Mouse (Mus musculus): ENCODE results near the gene Tmem213. TPM values are rescaled to one million over a fixed set of nuclear protein-coding genes. Genes with fewer than 3 reads are reported as not detected.

The Tmem213 gene
- polyA plus RNA-seq, 1 experiment from 2014 or later = 1.00 TPM

DNA sequence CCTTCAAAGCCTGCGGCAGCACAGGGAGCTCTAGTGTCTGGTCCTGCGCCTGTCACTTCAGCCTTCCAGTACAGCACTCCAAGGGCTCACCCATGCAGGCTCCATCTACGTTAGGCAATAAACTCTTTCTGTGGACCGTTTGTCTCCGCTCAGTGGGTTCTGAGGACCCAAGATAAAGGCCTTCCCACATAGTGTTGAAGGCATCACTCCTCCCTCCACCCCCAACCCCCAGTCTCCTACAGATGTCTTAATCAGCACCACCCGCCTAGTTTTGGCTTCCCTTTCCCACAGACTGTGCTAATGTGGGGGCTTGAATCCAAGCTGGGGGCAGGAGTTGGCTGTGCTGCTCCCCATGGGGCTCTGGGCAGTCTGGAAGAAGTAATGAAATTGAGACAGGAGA lies 5.3 kb upstream of the Tmem213 start:
- Histone ChIP-seq H3K9me3 (ENCODE audit: control insufficient read depth, low read depth, low read length) (no peaks in the 10 kb centered on the region), H3K9ac (replicated peaks; ENCODE audit: low read depth, low read length) (no peak overlapping the region), H3K4me1 (ENCODE audit: control insufficient read depth, insufficient read depth, low read length) (no peaks in the 10 kb centered on the region), H3K4me2 (replicated peaks; ENCODE audit: low read depth, low read length) (no peak overlapping the region), H3K27me3 (ENCODE audit: control insufficient read depth, insufficient read depth, low read length) (no peaks in the 10 kb centered on the region), H3K4me3 (ENCODE audit: low read depth, low read length) (no peak overlapping the region), H3K27ac (ENCODE audit: low read length) (no peak overlapping the region), H3K36me3 (ENCODE audit: control insufficient read depth, insufficient read depth, low read length) (no peaks in the 10 kb centered on the region)
- 46% methylated on average over 6 of the region's 6 CpGs for WGBS
- no peak for ATAC-seq (ENCODE audit: insufficient number of reproducible peaks, insufficient read depth, low FRiP score, low read depth)

DNA sequence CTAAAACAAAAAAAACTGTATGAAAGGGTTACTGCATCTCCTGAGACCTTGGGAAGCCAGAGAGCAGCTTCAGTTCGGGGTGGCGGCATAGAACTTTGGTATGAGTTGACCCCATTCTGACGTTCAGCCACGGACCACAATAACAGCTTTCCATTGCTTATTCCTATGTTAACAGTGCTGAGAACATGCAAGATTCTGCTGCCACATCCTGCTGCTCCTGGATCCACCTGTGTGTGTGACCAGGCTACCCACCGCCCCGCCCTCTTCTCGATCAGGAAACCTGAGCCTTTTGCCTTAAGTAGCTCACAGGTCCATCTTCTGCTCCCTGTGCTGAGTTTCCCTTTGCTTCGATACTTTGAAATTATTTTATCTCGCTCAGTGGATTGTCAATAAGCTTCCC lies 3.1 kb upstream of the Tmem213 start:
- no peaks in the 10 kb centered on the region for H3K4me1 ChIP-seq (ENCODE audit: control insufficient read depth, insufficient read depth, low read length)
- H3K4me3 ChIP-seq (ENCODE audit: low read depth, low read length) = no peak overlapping the region
- no peaks in the 10 kb centered on the region for H3K9me3 ChIP-seq (ENCODE audit: control insufficient read depth, low read depth, low read length)
- H3K27ac ChIP-seq (ENCODE audit: low read length) = no peak overlapping the region
- H3K9ac ChIP-seq (replicated peaks; ENCODE audit: low read depth, low read length) = no peak overlapping the region
- no peak overlapping the region for H3K4me2 ChIP-seq (replicated peaks; ENCODE audit: low read depth, low read length)
- no peaks in the 10 kb centered on the region for H3K27me3 ChIP-seq (ENCODE audit: control insufficient read depth, insufficient read depth, low read length)
- WGBS = 75% methylated on average over 9 of the region's 9 CpGs
- ATAC-seq (ENCODE audit: insufficient number of reproducible peaks, insufficient read depth, low FRiP score, low read depth) = no peak
- H3K36me3 ChIP-seq (ENCODE audit: control insufficient read depth, insufficient read depth, low read length) = no peaks in the 10 kb centered on the region

DNA sequence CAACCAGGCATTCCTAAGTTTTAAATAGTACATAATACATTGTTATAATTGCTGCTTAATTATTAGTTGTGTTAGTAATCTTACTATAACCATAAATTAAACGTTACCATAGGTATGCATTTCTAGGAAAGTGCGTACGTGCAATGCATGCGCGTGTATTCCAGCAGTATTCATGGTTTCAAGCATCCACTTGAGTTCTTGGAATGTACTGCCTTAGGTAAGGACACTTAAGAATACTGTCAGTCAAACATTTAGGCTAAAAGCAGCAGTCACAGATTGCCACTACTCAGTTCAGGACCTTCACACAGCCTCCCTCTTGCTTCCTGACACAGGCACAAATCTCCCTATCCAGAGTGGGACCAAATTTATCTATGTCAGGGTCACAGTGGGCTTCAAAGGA lies 606 bp upstream of the Tmem213 start:
- Histone ChIP-seq H3K4me1 (ENCODE audit: control insufficient read depth, insufficient read depth, low read length) (no peaks in the 10 kb centered on the region), H3K27me3 (ENCODE audit: control insufficient read depth, insufficient read depth, low read length) (no peaks in the 10 kb centered on the region), H3K4me3 (ENCODE audit: low read depth, low read length) (no peak overlapping the region), H3K36me3 (ENCODE audit: control insufficient read depth, insufficient read depth, low read length) (no peaks in the 10 kb centered on the region), H3K9ac (replicated peaks; ENCODE audit: low read depth, low read length) (no peak overlapping the region), H3K9me3 (ENCODE audit: control insufficient read depth, low read depth, low read length) (no peaks in the 10 kb centered on the region), H3K4me2 (replicated peaks; ENCODE audit: low read depth, low read length) (no peak overlapping the region), H3K27ac (ENCODE audit: low read length) (no peak overlapping the region)
- WGBS = 90% methylated on average over 5 of the region's 5 CpGs
- no peak for ATAC-seq (ENCODE audit: insufficient number of reproducible peaks, insufficient read depth, low FRiP score, low read depth)

DNA sequence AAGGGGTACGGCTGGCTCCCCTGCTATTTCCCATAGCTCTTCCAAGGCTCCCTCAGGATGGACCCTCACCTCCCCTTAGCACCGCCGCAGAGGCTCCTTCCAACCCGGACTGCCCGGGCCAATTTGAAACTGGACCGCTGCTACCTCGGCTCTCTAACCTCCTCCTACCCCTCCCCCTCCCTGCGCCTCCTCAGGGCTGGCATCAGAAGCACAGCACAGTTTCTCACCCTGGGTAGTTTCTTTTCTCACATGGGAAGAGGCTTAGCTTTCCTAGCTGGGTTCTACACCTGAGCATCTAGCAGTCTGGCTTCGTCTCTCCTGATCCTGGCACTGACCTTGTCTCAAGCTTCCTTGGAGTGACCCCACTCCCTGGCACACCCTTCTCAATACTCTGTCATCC lies 816 bp downstream of the Tmem213 start:
- WGBS = 16% methylated on average over 9 of the region's 9 CpGs
- Histone ChIP-seq H3K36me3 (ENCODE audit: control insufficient read depth, insufficient read depth, low read length) (no peaks in the 10 kb centered on the region), H3K27me3 (ENCODE audit: control insufficient read depth, insufficient read depth, low read length) (no peaks in the 10 kb centered on the region), H3K9ac (replicated peaks; ENCODE audit: low read depth, low read length) (no peak overlapping the region), H3K9me3 (ENCODE audit: control insufficient read depth, low read depth, low read length) (no peaks in the 10 kb centered on the region), H3K4me1 (ENCODE audit: control insufficient read depth, insufficient read depth, low read length) (no peaks in the 10 kb centered on the region), H3K4me2 (replicated peaks; ENCODE audit: low read depth, low read length) (no peak overlapping the region), H3K4me3 (ENCODE audit: low read depth, low read length) (no peak overlapping the region), H3K27ac (ENCODE audit: low read length) (no peak overlapping the region)
- no peak for ATAC-seq (ENCODE audit: insufficient number of reproducible peaks, insufficient read depth, low FRiP score, low read depth)

DNA sequence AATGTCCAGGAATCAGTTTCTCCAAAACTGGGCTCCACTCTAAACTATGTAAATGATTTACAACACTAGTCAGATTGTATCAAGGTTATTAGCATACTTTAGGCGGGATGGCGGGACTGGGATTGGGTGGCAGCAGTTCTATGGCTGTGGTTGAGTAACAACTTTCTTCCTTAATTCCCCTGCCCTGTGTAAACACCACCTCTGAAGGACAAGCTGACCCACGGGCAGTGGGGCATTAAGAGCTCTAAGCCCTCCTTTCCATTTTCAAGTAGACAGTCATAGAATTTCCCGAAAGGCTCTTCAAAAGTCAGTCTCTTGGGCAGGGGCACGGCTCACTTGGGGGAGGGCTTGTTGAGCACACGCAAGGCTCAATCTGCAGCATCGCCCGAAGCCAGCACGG lies 1.8 kb downstream of the Tmem213 start:
- WGBS = 69% methylated on average over 9 of the region's 9 CpGs
- no peak overlapping the region for H3K4me3 ChIP-seq (ENCODE audit: low read depth, low read length)
- no peak overlapping the region for H3K4me2 ChIP-seq (replicated peaks; ENCODE audit: low read depth, low read length)

DNA sequence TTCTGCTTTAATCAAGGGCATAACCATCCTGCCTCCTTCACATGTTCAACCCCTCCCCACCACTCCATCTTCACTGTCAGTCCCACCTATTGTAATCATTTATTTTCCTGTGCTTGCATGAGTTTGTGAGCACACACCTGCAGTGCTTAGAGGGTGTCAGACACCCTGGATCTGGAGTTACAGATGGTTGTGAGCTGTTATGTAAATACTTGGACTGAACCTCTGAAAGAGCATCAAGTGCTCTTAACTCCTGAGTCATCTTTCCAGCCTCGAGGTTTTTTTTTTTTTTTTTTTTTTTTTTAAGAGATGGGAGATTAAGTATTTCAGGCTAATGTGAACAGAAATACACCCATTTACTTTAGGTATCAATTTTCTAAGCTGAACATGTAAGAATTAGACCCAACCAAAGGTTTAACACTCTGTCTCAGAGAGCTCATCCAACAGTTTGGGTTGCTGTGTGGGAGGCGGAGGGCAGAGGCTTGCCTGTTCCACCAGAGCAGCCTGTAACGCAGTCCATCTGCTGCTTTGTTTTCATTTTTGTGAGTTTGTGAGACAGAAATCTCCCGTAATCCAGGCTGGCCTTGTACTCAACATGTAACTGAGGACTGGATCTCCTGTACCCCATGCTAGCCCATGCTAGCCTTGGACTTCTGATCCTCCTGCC lies 7.2 kb downstream of the Tmem213 start:
- Histone ChIP-seq H3K9me3 (ENCODE audit: control insufficient read depth, low read depth, low read length) (no peaks in the 10 kb centered on the region), H3K9ac (replicated peaks; ENCODE audit: low read depth, low read length) (no peak overlapping the region), H3K27ac (ENCODE audit: low read length) (no peak overlapping the region; the same call in 1 of the 2 replicates), H3K4me3 (ENCODE audit: low read depth, low read length) (no peak overlapping the region), H3K36me3 (ENCODE audit: control insufficient read depth, insufficient read depth, low read length) (no peaks in the 10 kb centered on the region), H3K4me1 (ENCODE audit: control insufficient read depth, insufficient read depth, low read length) (no peaks in the 10 kb centered on the region), H3K4me2 (replicated peaks; ENCODE audit: low read depth, low read length) (no peak overlapping the region), H3K27me3 (ENCODE audit: control insufficient read depth, insufficient read depth, low read length) (no peaks in the 10 kb centered on the region)
- ATAC-seq (ENCODE audit: insufficient number of reproducible peaks, insufficient read depth, low FRiP score, low read depth) = no peak
- 35% methylated on average over 4 of the region's 4 CpGs for WGBS

More for the DNA sequence above, 1.8 kb downstream of the Tmem213 start:
- ATAC-seq (ENCODE audit: insufficient number of reproducible peaks, insufficient read depth, low FRiP score, low read depth) = no peak
- no peaks in the 10 kb centered on the region for H3K4me1 ChIP-seq (ENCODE audit: control insufficient read depth, insufficient read depth, low read length)
- no peak overlapping the region for H3K9ac ChIP-seq (replicated peaks; ENCODE audit: low read depth, low read length)
- no peaks in the 10 kb centered on the region for H3K9me3 ChIP-seq (ENCODE audit: control insufficient read depth, low read depth, low read length)
- no peaks in the 10 kb centered on the region for H3K27me3 ChIP-seq (ENCODE audit: control insufficient read depth, insufficient read depth, low read length)
- no peaks in the 10 kb centered on the region for H3K36me3 ChIP-seq (ENCODE audit: control insufficient read depth, insufficient read depth, low read length)
- H3K27ac ChIP-seq (ENCODE audit: low read length) = no peak overlapping the region

DNA sequence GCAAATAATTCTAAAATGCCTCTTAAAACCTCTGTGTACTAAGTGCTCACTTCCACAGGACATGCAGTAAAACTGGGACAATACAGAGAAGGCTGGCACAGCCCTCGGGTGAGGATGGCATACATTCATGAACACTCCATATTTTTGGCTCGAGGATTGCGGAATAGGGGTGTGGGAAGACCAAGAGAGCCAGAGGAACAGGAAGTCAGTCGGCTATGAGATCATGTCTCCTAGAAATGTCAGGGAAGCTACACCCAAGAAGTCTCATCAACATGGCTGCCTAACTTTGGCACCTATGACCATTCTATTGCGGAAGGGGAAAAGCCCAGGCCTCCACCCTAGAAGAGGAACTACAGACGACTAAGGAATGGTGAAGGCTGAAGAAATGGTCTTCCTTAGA lies 9.3 kb downstream of the Tmem213 start:
- Histone ChIP-seq H3K36me3 (ENCODE audit: control insufficient read depth, insufficient read depth, low read length) (no peaks in the 10 kb centered on the region), H3K27me3 (ENCODE audit: control insufficient read depth, insufficient read depth, low read length) (no peaks in the 10 kb centered on the region), H3K4me1 (ENCODE audit: control insufficient read depth, insufficient read depth, low read length) (no peaks in the 10 kb centered on the region), H3K27ac (ENCODE audit: low read length) (no peak overlapping the region), H3K9ac (replicated peaks; ENCODE audit: low read depth, low read length) (no peak overlapping the region), H3K9me3 (ENCODE audit: control insufficient read depth, low read depth, low read length) (no peaks in the 10 kb centered on the region), H3K4me3 (ENCODE audit: low read depth, low read length) (no peak overlapping the region), H3K4me2 (replicated peaks; ENCODE audit: low read depth, low read length) (no peak overlapping the region)
- ATAC-seq (ENCODE audit: insufficient number of reproducible peaks, insufficient read depth, low FRiP score, low read depth) = no peak
- 93% methylated on average over 6 of the region's 6 CpGs for WGBS

DNA sequence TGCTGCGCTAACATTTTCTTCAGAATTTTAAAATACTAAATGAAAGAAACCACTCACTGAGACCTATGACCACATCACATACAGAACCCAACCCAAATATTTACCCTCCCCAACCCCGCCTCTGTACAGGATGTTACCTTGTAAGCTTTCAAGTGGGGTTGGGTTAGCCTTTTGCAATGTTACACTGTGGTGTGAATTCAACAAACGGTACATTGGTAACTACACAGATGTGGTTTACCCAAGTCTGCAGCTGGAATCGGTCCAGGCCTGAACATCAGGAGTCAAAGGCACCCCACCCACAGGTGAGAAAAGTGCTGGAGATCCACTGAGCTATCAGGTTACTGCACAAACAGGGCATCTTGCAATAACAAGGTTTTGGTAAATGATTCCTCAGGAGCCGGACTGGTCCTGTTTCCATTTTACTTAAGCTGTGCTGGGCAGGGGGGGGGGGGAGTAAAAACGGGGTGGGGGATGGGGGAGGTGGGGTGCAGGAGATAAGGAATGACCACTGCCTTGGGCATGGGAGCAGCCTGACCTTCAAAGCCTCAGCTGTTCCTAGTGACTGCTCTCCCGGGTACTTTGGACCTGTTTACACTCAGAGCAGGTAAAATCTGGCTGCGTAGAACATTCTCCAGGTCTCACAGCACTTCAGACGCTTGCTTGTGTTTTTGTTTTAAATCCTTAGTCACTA lies 11.8 kb downstream of the Tmem213 start:
- Histone ChIP-seq H3K9ac (replicated peaks; ENCODE audit: low read depth, low read length) (no peak overlapping the region), H3K4me2 (replicated peaks; ENCODE audit: low read depth, low read length) (no peak overlapping the region), H3K36me3 (ENCODE audit: control insufficient read depth, insufficient read depth, low read length) (no peaks in the 10 kb centered on the region; the same call in 1 of the 2 replicates), H3K27me3 (ENCODE audit: control insufficient read depth, insufficient read depth, low read length) (no peaks in the 10 kb centered on the region), H3K4me1 (ENCODE audit: control insufficient read depth, insufficient read depth, low read length) (no peaks in the 10 kb centered on the region), H3K4me3 (ENCODE audit: low read depth, low read length) (no peak overlapping the region), H3K27ac (ENCODE audit: low read length) (no peak overlapping the region), H3K9me3 (ENCODE audit: control insufficient read depth, low read depth, low read length) (no peaks in the 10 kb centered on the region)
- 47% methylated on average over 8 of the region's 9 CpGs for WGBS
- peak; percentile 73 for ATAC-seq (ENCODE audit: insufficient number of reproducible peaks, insufficient read depth, low FRiP score, low read depth)

Data from stomach, embryonic 14.5 days (tissue).